Mouse (Mus musculus) hindbrain, embryonic 16.5 days (tissue): ENCODE data around the gene Tnfrsf8. TPM values are rescaled to one million over a fixed set of nuclear protein-coding genes. Genes with fewer than 3 reads are reported as not detected.

Source experiments
- ATAC-seq: fragments of 200-750 bp; cut with Nextera tagmentation; 2 replicates; pipeline ENCODE4 v1.8.0; 2017; ENCODE audit warnings: moderate TSS enrichment, moderate library complexity
- H3K27ac ChIP-seq: fragments of 300-500 bp; sonication (generic); 2 replicates; pipeline ENCODE4 v1.5.1; 2014; ENCODE audit warnings: low read depth, mild to moderate bottlenecking, control low read depth, low read length, moderate library complexity
- H3K27me3 ChIP-seq: fragments of 300-500 bp; sonication (generic); replicated peaks from 2 replicates; pipeline ENCODE4 v1.6.1; 2014; ENCODE audit warnings: low read length; ENCODE audit not compliant: control insufficient read depth, insufficient read depth
- H3K36me3 ChIP-seq: fragments of 300-500 bp; sonication (generic); 2 replicates; pipeline ENCODE4 v1.6.1; 2014; ENCODE audit warnings: mild to moderate bottlenecking, low read length, moderate library complexity, mixed read lengths; ENCODE audit not compliant: control insufficient read depth, insufficient read depth
- H3K4me1 ChIP-seq: fragments of 300-500 bp; sonication (generic); 2 replicates; pipeline ENCODE4 v1.6.1; 2014; ENCODE audit warnings: low read depth, low read length; ENCODE audit not compliant: control insufficient read depth, insufficient read depth
- H3K4me2 ChIP-seq: fragments of 300-500 bp; sonication (generic); 2 replicates; pipeline ENCODE4 v1.6.1; 2014; ENCODE audit warnings: mild to moderate bottlenecking, low read length, control low read depth, moderate library complexity
- H3K4me3 ChIP-seq: fragments of 300-500 bp; sonication (generic); 2 replicates; pipeline ENCODE4 v1.5.1; 2014; ENCODE audit warnings: mild to moderate bottlenecking, low read length, control low read depth, moderate library complexity
- H3K9ac ChIP-seq: fragments of 300-500 bp; sonication (generic); 2 replicates; pipeline ENCODE4 v1.6.1; 2014; ENCODE audit warnings: low read depth, mild to moderate bottlenecking, control low read depth, low read length, moderate library complexity
- H3K9me3 ChIP-seq: fragments of 300-500 bp; sonication (generic); 2 replicates; pipeline ENCODE4 v1.6.1; 2014; ENCODE audit warnings: mild to moderate bottlenecking, low read length, moderate library complexity; ENCODE audit not compliant: control insufficient read depth
- WGBS: fragments of 180-500 bp; shearing (Covaris S2); extraction: QIAGEN DNeasy Blood & Tissue Kit; methylation state at CpG from one replicate; pipeline ENCODE4 v1.1.7; 2014; 5-methylcytosine and 5-hydroxymethylcytosine counted together
- polyA plus RNA-seq: library from polyadenylated mRNA; unstranded; fragments of >200 nt; fragmentation: Nextera tagmentation; extraction: Ambion mirVana; gene quantifications from 2 replicates; pipeline ENCODE4 v1.2.1, GENCODE M21; 2015

The Tnfrsf8 gene
- polyA plus RNA-seq, 1 experiment from 2014 or later = 0.85 TPM

- Histone ChIP-seq H3K4me1 (no peaks in the 10 kb centered on the region), H3K9ac (no peak overlapping the region), H3K4me3 (no peak overlapping the region), H3K36me3 (no peaks in the 10 kb centered on the region), H3K9me3 (no peaks in the 10 kb centered on the region), H3K27ac (no peak overlapping the region), H3K4me2 (no peak overlapping the region), H3K27me3 (no peaks in the 10 kb centered on the region)
- no peak for ATAC-seq
- 88% methylated on average over 4 of the region's 4 CpGs for WGBS
These were observed 48.5 kb downstream of the Tnfrsf8 start for GRCm38 (mm10) chr4:145266505-145266904.

DNA sequence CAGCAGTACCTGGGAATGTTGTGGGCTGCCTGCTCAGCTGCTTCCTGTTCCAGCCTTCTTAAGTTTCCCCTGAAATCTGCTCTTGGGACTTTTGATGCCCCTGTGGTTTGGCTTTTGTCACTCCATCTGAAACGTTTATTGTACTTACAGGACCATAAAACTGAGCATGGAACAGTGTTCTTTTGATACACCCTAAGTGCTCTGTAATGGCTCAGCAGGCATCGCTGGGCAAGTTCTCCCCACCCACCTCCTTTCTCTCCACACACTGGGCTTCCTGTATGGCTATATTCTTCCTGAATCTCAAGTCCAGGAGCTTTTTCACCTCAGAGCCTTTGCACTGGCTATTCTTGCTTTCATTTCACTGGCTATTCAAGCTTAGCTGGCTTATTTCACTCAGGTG is 50.2 kb downstream of the Tnfrsf8 start:
- Histone ChIP-seq H3K4me2 (no peak overlapping the region), H3K9me3 (no peaks in the 10 kb centered on the region), H3K36me3 (no peaks in the 10 kb centered on the region), H3K27me3 (no peaks in the 10 kb centered on the region), H3K9ac (no peak overlapping the region), H3K4me3 (no peak overlapping the region), H3K27ac (no peak overlapping the region), H3K4me1 (no peaks in the 10 kb centered on the region)
- WGBS = 38% methylated on average over 2 of the region's 2 CpGs
- ATAC-seq = no peak

DNA sequence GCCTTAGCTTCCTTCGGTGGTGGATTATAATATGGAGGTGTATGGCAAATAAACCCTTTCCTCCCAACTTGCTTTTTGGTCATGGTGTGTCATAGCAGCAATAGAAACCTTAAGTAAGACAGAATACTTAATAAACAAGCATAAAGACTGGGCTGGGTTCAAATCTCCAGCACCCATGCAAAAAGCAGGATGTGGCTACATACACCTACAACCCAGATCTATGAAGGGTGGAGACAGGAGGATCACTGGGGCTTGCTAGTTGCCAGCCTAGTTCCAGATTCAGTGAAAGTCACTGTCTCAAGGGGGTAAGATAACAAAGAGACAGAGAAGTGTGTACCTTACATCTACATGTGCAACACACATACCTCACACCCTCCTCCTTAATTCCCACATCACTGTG is 51.4 kb downstream of the Tnfrsf8 start:
- no peak overlapping the region for H3K4me3 ChIP-seq
- no peaks in the 10 kb centered on the region for H3K4me1 ChIP-seq
- H3K9ac ChIP-seq = no peak overlapping the region
- no peak overlapping the region for H3K4me2 ChIP-seq
- no peak overlapping the region for H3K27ac ChIP-seq
- H3K27me3 ChIP-seq = no peaks in the 10 kb centered on the region
- no peaks in the 10 kb centered on the region for H3K9me3 ChIP-seq
- WGBS = 92% methylated on average over 1 of the region's 1 CpGs
- ATAC-seq = no peak
- no peaks in the 10 kb centered on the region for H3K36me3 ChIP-seq

- 83% methylated on average over 5 of the region's 5 CpGs for WGBS
- H3K9ac ChIP-seq = no peak overlapping the region
- no peak for ATAC-seq
- no peak overlapping the region for H3K4me2 ChIP-seq
- no peak overlapping the region for H3K4me3 ChIP-seq
- H3K27me3 ChIP-seq = no peaks in the 10 kb centered on the region
- H3K4me1 ChIP-seq = no peaks in the 10 kb centered on the region
- no peaks in the 10 kb centered on the region for H3K36me3 ChIP-seq
- H3K9me3 ChIP-seq = no peaks in the 10 kb centered on the region
- no peak overlapping the region for H3K27ac ChIP-seq
These were observed 54.2 kb downstream of the Tnfrsf8 start for GRCm38 (mm10) chr4:145260802-145261201.

GRCm38 (mm10) chr4:145257751-145258434 is 57.1 kb downstream of the Tnfrsf8 start:
- no peak for ATAC-seq
- WGBS = 66% methylated on average over 5 of the region's 5 CpGs
- Histone ChIP-seq H3K36me3 (no peaks in the 10 kb centered on the region), H3K4me3 (no peak overlapping the region), H3K27ac (no peak overlapping the region), H3K9ac (no peak overlapping the region), H3K4me2 (no peak overlapping the region), H3K4me1 (no peaks in the 10 kb centered on the region), H3K9me3 (no peaks in the 10 kb centered on the region), H3K27me3 (no peaks in the 10 kb centered on the region)

- no peak for ATAC-seq
- H3K27me3 ChIP-seq = no peaks in the 10 kb centered on the region
These were observed 58.8 kb downstream of the Tnfrsf8 start for GRCm38 (mm10) chr4:145256144-145256543.

DNA sequence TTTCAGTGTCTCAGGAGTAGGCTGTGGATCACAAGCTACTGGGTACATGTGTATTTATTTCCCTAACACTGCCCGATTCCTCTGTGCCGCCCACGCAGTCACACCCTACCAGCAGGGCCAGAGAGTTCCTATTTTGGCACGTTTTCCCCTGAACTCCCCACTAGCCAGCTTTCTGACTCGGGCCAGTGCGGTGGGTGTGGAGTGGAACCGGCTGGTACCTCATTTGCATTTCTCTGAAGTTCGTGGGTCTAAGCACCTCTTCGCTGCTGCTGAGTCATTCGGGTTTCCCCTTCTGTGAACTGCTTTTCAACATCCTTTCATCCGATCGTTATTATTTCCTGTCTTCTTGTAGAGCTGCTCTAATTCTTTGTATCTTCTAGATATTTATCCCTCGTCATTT is 60.5 kb downstream of the Tnfrsf8 start:
- H3K9ac ChIP-seq = no peak overlapping the region
- no peak overlapping the region for H3K27ac ChIP-seq
- ATAC-seq = no peak
- no peaks in the 10 kb centered on the region for H3K27me3 ChIP-seq
- H3K36me3 ChIP-seq = no peaks in the 10 kb centered on the region
- no peaks in the 10 kb centered on the region for H3K4me1 ChIP-seq
- WGBS = 62% methylated on average over 13 of the region's 13 CpGs
- no peaks in the 10 kb centered on the region for H3K9me3 ChIP-seq
- no peak overlapping the region for H3K4me3 ChIP-seq
- H3K4me2 ChIP-seq = no peak overlapping the region

More at GRCm38 (mm10) chr4:145256144-145256543, 58.8 kb downstream of the Tnfrsf8 start:
- H3K4me3 ChIP-seq = no peak overlapping the region
- no peak overlapping the region for H3K9ac ChIP-seq
- H3K27ac ChIP-seq = no peak overlapping the region
- no peaks in the 10 kb centered on the region for H3K4me1 ChIP-seq
- H3K9me3 ChIP-seq = no peaks in the 10 kb centered on the region
- 85% methylated on average over 5 of the region's 5 CpGs for WGBS
- H3K4me2 ChIP-seq = no peak overlapping the region
- H3K36me3 ChIP-seq = no peaks in the 10 kb centered on the region

GRCm38 (mm10) chr4:145252611-145253010 is 62.4 kb downstream of the Tnfrsf8 start:
- Histone ChIP-seq H3K9ac (no peak overlapping the region), H3K27ac (no peak overlapping the region), H3K27me3 (no peaks in the 10 kb centered on the region; the same call in 1 of the 2 replicates), H3K4me3 (no peak overlapping the region), H3K36me3 (no peaks in the 10 kb centered on the region), H3K4me2 (no peak overlapping the region), H3K9me3 (no peaks in the 10 kb centered on the region), H3K4me1 (no peaks in the 10 kb centered on the region)
- 93% methylated on average over 8 of the region's 8 CpGs for WGBS
- no peak for ATAC-seq

DNA sequence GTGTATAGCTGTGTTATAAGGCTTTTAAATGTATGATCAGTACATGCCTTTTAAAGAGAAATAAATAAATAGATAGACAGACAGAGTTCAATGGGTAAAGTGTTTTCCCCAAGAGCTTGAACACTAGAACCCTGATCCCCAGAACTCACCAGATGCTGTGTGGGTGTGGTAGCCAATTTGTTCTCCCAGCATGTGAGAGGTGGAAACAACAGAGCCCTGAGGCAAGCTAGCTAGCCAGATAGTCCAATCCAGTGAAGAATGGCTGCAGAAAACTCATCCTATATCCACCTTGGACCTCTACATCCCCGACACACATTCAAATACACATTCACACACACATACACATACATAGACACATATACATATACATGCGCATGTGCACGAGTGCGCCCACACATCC is 63.4 kb downstream of the Tnfrsf8 start:
- H3K4me1 ChIP-seq = no peaks in the 10 kb centered on the region; the same call in 1 of the 2 replicates
- no peak for ATAC-seq
- H3K4me2 ChIP-seq = no peak overlapping the region
- 91% methylated on average over 4 of the region's 4 CpGs for WGBS
- H3K27ac ChIP-seq = no peak overlapping the region
- H3K27me3 ChIP-seq = no peaks in the 10 kb centered on the region; the same call in none of the 2 replicates
- H3K36me3 ChIP-seq = no peaks in the 10 kb centered on the region
- no peak overlapping the region for H3K4me3 ChIP-seq
- H3K9me3 ChIP-seq = no peaks in the 10 kb centered on the region
- no peak overlapping the region for H3K9ac ChIP-seq
